Mouse (Mus musculus) urinary bladder, postnatal 4 days (tissue): ENCODE measurements around the gene Gm4303.
"Not testable (repeated sequence)": the region's sequence is repeated elsewhere in the genome, so short reads cannot be mapped to it uniquely, and the experiment has no call there.

Source experiments
- DNase-seq, 2 experiments: peaks; one replicate each; pipeline ENCODE4 v3.0.0; 2021 to 2022; ENCODE audit warnings: low spot score in 2 of 2

Gene Gm4303

GRCm38 (mm10) chr10:100345672-100346071, at the start of gene Gm4303:
Gene Gm4303, plus strand, starts transcription at chr10:100345972.
- DNase-seq = not testable (repeated sequence)

- DNase-seq = no peak
Observed at GRCm38 (mm10) chr10:100296105-100296504, 49.7 kb upstream of the Gm4303 start.

GRCm38 (mm10) chr10:100300106-100300505, 45.7 kb upstream of the Gm4303 start:
- not testable (repeated sequence) for DNase-seq

- not testable (repeated sequence) for DNase-seq
Observed at GRCm38 (mm10) chr10:100335376-100335775, 10.4 kb upstream of the Gm4303 start, which contains the start of gene Gm4301. Gene Gm4301, plus strand, starts transcription at chr10:100335676.

GRCm38 (mm10) chr10:100340536-100340935, 5.2 kb upstream of the Gm4303 start, which contains the start of gene Gm4302:
Gene Gm4302, plus strand, starts transcription at chr10:100340836.
- not testable (repeated sequence) for DNase-seq

GRCm38 (mm10) chr10:100350793-100351192, 5.0 kb downstream of the Gm4303 start, which contains the start of gene Gm4305:
Gene Gm4305, plus strand, starts transcription at chr10:100351093.
- not testable (repeated sequence) for DNase-seq

- DNase-seq = peak; percentile 25 to 65
Observed at GRCm38 (mm10) chr10:100356841-100357240, 11.1 kb downstream of the Gm4303 start.

GRCm38 (mm10) chr10:100361038-100361437, 15.3 kb downstream of the Gm4303 start, which contains the start of gene Gm4307:
Gene Gm4307, plus strand, starts transcription at chr10:100361338.
- DNase-seq = not testable (repeated sequence)

GRCm38 (mm10) chr10:100382460-100382859, 36.7 kb downstream of the Gm4303 start, which contains the start of gene Gm4312:
Gene Gm4312, minus strand, starts transcription at chr10:100382560.
- not testable (repeated sequence) for DNase-seq
